Mouse (Mus musculus) hindlimb bud, embryonic 11.5 days (tissue): ENCODE measurements around the gene Btbd9.
"Not testable (repeated sequence)": the region's sequence is repeated elsewhere in the genome, so short reads cannot be mapped to it uniquely, and the experiment has no call there.

Experiments
- DNase-seq: peaks from one replicate; pipeline ENCODE4 v3.0.0-alpha.2; 2012; ENCODE audit warnings: low read depth, low spot score; ENCODE audit errors: extremely low spot score

Btbd9 gene

DNA sequence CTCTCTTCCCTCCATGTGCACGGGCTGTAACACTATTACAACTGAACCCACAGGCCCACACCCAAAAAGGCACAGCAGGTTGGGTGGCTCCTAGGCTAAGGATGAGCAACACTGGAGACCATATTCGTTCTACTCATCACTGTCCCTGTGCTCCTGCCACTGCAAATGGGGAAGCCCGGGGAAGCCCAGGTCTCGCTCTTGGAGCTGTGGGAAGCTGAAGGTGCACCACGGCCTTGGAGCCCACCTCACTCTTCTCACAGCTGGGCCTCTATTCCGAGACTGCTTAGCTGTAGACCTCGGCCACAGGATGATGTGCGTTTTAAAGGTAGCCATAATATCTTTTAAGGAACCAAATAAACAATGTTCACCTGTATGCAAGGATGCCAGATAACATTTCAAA, 60.9 kb downstream of the Btbd9 start:
- no peak for DNase-seq

GRCm38 (mm10) chr17:30513034-30513433, 63.3 kb downstream of the Btbd9 start:
- no peak for DNase-seq

DNA sequence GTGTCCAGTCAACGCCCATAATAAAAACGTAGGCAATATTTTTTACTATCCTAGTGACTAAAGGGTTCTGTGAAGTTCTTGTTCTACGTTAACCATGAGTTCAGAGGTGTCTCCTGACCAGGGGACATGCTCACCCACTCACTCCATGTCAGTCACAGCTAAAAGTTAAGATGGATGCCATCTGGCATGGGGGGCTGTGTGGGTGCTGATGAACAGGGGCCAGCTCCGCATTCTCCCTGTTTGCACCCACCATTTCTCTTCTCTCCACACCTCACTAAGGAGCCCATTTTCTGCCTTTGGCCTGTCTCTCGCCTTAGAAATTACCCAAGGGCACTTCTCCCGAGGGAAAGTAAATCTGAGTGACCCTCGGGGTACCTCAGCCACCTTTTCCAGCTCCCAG, 63.8 kb downstream of the Btbd9 start:
- no peak for DNase-seq

DNA sequence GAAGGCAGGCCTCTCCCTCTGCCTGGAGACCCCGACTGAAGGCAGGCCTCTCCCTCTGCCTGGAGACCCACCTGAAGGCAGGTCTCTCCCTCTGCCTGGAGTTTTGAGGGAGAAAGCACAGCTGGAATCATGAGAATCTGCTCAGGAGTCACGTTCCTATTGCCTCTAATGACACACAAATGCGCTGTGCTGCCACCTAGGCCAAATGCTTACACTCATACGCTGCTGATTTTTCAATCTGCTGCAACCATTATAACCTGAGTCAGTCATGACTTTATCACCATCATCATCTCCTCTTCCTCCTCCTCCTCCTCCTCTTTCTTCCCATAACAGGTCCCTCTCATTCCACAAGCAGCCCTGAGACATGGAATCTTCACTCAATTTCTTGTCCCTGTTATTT, 64.3 kb downstream of the Btbd9 start:
- no peak for DNase-seq

- no peak for DNase-seq
Measured at GRCm38 (mm10) chr17:30511399-30511798, 64.9 kb downstream of the Btbd9 start.

- DNase-seq = no peak
Measured at GRCm38 (mm10) chr17:30510171-30510570, 66.1 kb downstream of the Btbd9 start.

DNA sequence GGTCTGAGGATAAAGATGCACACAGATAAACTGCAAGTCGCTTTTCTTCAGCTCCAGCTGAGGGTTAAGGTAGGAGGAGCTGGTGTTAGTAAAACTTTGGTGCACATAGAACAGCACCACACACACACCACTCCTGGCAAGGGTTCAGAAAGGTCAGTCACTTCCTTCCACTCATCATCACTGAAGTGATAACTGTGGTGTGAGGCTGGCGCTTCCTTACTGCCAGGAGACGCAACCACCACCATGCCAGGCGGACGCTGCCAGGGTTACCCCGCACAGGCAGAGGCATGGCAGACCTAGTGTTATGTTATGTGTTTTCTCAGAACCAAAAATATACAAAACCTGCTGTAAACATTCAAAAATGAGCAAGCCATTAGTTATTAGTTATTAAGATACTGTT, 66.6 kb downstream of the Btbd9 start:
- no peak for DNase-seq

DNA sequence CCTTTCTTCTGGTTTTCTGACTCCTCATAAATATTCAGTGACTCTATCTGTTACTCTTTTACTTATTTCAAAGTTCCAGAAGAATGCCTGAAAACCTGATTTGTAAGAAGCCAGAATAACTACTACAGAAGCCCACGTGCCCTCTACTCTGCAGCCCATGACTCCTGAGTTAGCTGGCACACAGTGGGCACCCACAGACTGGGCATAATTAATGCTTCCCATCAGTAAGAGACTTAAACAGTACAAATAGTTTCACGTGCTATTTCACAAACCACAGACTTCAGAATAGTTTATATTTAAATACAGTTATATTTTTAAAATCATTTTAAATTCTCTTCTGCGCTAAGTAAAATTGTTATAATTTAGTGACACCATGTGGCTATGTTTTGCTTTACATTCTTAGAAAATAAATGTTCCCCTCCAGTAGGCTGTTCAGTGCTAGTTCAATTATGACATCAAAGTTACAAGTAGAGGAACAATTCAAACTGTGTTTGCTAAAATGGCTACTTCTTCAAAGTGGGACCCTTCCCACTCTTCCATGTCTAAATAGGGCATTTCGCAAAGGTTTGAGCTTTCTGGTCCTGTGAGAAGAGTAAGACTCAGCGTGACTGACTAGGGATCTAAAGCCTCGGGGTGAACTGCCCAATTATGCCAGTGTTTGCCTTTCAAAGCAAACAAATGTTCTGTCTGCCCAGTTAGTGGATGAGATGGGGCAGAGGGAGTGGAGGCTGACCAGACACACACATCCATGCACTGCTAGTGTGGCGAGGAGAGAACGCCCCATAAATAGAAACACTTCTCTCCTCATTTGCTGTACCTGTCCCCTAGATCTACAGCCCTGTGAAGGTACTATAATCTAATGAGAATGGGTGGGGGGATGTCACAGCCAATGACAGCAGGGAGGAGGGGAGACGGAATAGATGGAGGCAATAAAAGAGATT, 68.4 kb downstream of the Btbd9 start:
- no peak for DNase-seq

GRCm38 (mm10) chr17:30506916-30507315, 69.4 kb downstream of the Btbd9 start:
- DNase-seq = no peak

DNA sequence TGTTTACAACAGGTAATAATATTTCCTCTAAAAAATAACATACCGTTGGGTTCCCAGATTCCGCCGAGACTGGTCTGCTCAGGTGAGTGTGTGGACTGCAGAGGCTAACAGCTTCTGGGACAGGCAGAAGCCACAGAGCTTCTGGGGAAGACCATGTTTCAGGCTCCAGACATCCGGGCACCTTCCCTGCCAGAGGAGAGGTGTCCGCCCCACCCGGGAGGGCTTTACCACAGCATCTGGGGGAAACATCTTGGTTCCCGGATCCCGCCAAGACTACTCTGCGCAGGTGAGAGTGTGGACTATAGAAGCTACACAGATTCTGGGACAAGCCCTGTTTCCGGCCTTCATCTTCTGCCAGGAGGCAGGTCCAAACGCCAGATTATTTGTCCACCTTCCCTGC, 76.7 kb downstream of the Btbd9 start:
- not testable (repeated sequence) for DNase-seq

DNA sequence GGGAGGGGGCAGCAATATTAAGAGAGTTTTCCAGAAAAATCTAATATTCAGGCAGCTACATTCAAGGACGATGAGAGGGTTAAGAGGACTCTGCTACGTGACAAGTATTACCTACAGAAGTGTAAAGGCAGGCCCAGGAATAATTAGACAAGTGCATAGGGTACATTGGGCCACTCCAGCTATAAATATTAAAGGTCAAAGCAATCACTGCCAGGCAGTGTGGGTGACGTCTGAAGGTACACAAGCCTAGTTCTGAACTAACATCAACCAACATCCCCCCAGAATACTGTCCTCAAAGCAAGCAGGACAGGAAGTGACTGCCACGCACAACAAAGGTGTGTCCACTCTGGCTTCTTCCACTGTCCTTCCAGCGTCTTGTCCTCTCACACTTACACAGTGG, 77.5 kb downstream of the Btbd9 start:
- DNase-seq = no peak

DNA sequence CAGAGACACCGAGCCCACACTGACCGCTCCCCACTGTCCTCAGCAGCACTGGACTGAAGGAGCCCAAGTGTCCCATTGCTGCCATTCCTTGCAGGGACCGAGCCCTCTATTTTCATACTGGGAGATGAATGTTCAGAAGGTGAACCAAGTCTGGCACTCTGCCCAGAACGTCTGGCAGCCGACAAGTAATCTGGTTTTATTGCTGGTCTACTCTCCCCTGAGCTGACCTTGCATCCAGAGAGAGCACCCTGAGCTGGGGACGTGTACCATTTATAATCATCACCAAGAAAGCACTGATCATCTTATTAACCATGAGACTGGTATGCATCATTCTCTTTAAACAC, 77.9 kb downstream of the Btbd9 start:
- DNase-seq = no peak

DNA sequence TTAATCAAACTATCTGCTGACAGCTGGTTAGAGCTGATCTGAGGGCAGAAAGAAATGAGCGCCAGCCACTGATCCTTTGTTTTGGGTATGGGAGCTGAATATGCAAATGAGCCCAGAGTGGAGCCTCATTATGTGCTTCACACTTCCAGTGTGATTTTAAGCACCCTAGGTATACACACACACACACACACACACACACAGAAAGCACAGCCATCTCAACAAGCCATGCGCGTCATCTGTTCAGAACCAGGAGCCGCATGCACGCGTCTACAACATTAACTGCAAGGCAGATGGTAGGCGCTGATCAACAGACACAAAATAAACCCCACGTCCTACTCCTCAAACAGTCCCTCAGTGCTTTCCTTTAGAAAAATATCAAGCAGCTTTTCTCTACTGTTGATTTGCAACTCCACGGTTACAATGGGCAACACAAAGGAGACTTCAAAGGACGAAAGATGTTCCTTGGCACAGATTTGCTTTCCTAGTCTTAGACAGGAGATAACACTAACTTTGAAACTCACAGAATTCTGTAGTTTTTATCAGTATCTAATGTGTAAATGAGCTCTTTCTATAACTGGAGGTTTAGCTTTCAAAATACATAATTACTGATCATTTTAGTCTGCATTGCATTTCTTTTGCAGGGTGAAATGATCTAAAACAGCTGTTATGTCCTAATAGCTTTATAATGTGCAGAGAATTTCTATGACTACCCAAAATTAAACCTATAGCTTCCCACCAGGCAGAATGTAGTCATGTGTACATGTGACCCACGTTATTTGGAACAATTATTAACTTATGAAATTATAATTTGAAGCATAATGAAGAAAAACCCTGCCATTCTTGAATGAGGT, 78.5 kb downstream of the Btbd9 start:
- no peak for DNase-seq

DNA sequence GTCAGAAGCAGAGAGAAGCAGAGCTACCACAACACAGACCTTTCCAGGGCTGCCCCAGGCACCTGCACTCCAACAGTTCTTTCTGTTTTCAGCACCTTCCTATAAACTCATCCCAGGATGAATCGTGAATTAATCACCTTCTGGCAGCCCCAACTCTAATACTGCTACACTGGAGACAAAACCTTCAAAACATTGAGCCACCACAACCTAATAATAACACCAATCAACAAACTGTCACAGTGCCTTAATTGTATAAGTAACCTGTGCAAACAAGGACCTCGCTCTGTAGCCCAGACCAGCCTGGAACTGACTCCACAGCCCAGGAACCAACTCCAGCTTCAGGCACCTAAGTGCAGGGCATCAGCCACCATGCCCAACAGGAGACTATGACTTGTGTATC, 80.7 kb downstream of the Btbd9 start:
- no peak for DNase-seq

DNA sequence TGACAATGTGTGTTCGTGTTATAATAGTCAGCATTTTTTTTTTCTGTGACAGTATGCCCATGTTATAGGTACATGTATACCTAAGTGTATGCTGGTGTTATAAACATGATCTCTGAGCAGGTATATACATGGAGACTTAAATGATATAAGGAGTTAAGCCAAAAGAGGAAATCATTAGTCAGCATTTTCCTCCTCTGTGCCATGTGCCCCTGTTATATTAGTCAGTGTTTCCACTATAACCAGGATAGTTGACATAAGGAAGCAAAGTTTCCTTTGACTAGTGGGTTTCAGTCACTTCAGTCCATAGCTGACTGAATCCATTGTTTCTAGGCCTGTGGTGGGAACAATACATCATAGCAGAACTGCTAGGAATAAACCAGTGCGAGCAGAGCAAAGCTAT, 81.1 kb downstream of the Btbd9 start:
- no peak for DNase-seq

DNA sequence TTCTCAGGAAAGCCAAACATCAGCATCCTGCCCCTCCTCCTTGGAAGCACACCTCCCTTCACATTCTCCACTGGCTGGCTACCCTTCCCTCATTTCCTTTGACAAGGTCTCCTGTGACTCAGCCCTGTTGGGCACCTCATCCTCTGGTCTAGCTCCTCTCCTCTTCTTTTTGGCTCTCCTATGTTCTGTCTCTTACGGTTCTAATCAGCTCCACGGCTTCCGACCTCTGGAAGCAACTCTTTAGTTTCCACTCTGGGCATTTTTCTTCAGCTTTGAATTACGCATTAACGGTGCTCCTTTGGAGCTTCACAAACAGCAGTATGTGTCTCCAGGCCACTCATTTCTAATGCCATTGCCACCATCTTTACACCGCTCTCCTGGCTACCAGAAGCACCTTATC, 82.8 kb downstream of the Btbd9 start:
- no peak for DNase-seq

DNA sequence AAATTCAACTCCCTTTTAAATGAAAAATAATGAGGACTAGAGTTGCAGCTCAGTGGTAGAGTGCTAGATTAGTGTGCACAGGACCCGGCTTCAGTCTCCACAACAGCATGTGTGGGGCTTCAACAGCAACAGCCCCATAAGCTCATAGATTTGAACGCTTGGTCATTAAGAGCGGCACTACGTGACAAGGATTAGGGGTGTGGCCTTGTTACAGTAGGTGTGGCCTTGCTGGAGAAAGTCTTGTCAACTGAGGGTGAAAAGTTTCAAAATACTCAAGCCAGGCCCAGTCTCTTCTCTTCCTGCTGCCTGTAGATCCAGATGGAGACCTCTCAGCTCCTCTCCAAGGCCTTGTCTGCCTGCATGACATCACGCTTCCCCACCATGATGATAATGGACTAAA, 84.1 kb downstream of the Btbd9 start:
- no peak for DNase-seq

DNA sequence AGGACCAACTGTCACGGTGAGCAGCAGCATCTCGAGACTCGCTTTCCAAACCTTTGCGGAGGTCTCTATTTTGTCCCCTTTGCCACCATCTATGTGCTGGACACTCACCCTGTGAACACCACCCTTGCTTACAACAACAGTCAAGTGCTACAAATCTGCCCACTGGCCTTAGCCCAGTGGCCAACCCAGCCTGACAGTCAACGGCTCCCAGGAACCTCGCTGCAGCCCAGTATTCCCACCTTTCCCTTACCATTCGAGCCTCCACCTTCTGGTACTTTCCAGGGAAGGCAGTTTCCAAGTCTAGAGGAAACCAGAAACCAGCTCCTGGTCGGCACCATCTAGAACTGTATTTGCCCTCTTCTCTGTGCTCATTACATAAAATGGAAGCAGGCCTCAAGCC, 84.7 kb downstream of the Btbd9 start:
- no peak for DNase-seq

GRCm38 (mm10) chr17:30490601-30491000, 85.7 kb downstream of the Btbd9 start:
- DNase-seq = no peak

- DNase-seq = no peak
Measured at GRCm38 (mm10) chr17:30490086-30490485, 86.2 kb downstream of the Btbd9 start.

GRCm38 (mm10) chr17:30489629-30490028, 86.7 kb downstream of the Btbd9 start:
- no peak for DNase-seq

DNA sequence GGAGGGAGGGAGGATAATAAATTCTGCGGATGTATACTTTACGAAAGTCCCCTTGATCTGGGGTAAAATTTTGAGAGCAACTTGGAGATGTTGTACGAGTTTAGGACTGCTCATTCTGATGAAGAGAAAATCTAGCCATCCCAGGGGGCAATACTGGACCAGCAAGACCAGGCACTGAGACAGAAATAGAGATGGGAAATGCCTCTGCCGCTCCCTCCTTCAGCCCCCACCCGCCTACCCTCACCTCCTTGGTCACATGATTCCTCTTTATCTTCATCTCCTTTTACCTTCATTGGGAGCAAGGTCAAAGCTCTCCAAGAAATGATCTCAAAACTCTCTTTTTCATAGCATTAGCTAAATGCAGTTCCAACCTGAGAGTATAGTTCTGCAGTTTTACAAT, 88.6 kb downstream of the Btbd9 start:
- no peak for DNase-seq
